Mouse (Mus musculus): ENCODE results near the gene Myo10.

The Myo10 gene

DNA sequence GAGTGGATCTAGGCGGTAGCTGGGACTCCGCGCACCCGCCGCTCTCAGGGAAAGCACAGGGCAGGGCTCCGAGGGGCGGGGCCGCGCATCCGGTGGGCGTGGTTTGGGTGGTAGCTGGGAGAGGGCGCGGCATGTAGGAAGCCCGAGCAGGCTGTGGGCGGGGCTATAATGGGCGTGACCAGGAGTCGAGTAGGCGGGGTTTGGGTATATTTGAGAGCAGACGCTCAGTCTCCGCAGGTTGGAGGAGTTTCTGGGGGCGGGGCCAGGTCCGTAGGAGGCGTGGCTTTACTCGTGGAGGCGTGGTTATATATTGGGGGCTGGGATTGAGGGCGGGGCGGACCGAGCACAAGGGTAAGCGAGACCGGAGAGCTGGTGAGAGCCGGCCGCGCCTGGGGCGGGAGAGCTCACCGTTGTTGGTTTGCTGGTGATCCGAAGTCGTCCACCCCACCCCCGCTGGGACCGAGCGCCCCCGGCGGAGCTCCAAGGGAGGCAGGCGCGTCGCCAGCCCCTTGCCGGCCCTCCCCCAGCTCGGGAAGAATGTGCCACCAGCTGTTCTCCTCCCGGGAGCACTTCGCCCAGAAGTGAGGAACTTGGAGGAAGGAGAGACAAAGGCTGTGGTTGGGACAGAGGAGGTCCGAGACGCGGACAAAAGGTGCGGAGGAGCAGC, at the start of gene Myo10:
TSS of gene Myo10 (plus strand) at position 326 of the 667 bp plus-strand sequence.
- in situ Hi-C loops (cut with MboI, MseI) = loop anchor here (5.0 kb wide), 2 partner anchors 100 to 375 kb away; no protein-coding TSS in a partner anchor

DNA sequence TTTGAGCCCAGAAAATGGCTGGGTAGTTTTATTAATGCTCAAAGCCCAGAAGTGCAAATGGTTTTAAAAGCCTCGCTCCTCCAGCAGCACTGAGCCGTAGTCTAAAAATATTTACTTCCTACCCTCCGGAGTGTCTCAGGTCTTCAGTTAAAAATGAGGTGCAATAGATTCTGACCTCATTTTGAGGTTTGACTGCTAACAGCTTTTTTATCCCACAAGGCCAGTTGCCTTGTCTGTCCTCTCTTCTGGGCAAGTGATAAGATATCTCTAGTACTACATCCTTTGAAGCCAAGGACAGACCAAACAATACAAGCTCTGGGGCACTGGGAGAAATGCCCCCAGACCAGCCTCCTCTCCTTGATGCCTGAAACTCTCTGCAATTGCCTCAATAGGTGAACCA, 49.2 kb upstream of the Myo10 start:
- in situ Hi-C loops (cut with MboI, MseI) = no loop called here

DNA sequence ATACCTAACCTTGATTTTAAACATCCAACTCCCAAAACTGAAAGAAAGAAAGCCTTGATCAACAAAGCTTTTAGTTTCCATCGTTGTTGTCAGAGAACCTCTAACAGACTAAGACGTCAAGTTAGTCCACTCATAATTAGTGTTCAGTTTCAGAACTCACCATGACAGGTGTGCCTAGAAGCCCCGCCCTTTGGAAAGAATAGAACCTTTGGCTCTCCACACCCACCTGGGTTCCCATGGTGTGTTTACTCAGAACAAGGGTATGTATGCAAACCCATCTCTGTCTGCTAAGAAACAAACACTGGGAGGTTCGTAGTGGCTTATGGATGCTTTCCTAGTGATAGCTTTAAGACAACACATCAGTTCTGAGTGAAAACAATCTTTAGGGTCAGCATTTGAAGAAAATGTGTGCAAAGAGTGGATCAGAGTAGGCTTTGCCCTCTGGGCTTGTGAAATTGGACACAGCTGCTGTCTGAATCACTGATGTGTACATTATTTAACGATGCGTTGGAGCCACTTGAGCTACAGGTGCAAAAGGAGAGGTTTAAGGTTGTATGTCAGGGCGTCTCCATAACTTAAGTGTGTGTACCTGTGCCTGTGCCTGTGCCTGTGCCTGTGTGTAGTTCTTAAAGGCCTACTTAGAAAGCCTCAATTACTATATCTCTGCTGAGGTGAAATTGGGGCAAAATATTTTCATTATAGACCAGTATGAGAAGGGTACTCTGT, 48.3 kb upstream of the Myo10 start:
- in situ Hi-C loops (cut with MboI, MseI) = no loop called here

DNA sequence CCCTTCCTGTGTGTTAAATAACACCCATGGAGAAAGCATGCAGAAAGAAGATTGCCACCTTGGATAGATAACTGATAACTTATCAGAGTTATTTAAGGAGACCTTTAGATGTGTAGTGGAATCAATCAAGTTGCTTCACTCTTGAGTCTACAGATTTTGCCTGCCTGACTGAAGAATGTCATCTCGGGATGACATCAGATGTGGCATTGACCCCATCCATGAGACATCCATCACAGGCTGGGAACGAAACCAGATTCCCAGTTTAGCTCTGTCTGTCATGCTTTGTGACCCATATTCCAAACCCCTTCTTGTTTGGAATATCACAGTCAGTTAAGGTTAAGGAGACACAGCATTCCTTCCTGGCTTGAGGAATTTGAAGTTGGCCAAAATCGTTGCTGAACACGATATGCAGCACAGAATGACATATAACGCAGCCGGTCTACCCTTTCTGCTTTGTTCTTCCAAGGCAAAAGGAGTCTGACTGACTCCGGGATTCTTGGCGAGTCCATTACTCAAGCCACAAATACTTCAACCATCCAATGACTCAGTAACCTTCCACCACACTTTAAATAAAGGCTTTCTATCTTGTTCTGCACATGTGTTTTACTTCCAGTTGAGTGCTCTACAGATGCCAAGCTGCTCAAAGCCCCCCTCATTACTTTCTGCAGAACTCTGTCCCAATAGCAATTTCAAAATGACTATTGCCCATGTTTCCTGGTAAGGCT, 44.8 kb upstream of the Myo10 start:
- in situ Hi-C loops (cut with MboI, MseI) = no loop called here

DNA sequence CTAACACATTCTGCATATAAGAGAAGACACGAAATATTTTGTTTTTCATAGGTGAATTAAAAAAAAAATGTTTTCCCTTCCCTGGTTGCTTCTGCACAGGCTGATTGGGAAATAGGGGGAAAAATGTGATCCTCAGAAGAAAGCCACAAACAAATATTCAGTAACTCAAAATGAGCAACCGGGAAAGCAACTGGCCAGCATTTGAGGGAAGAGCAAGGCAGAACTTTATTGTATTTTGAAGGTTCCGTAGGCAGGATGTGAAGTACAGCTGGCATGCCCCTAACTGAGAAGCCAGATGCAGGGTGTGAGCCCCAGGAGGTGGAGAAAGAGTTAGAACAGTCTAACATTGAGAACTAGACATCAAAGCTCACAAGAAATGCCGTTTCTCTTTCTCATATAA, 44.0 kb upstream of the Myo10 start:
- in situ Hi-C loops (cut with MboI, MseI) = no loop called here

DNA sequence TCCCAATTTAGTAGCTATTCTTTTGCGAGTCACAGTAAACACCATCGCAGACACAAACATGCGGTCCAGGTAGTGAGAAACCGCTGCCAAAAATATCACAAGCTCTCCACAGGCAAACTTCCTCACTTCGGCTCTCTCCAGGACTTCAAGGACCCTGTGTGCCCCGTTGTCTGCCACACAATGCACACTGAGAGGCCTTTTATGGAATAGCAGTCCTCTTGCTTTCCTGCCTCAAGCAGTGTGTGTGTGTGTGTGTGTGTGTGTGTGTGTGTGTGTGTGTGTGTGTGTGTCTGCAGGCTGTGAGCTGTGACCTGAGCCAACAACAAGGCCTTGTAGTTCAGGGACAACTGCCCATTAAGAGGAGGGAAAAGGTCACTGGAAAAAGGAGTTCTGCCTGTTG, 41.6 kb upstream of the Myo10 start:
- in situ Hi-C loops (cut with MboI, MseI) = no loop called here

DNA sequence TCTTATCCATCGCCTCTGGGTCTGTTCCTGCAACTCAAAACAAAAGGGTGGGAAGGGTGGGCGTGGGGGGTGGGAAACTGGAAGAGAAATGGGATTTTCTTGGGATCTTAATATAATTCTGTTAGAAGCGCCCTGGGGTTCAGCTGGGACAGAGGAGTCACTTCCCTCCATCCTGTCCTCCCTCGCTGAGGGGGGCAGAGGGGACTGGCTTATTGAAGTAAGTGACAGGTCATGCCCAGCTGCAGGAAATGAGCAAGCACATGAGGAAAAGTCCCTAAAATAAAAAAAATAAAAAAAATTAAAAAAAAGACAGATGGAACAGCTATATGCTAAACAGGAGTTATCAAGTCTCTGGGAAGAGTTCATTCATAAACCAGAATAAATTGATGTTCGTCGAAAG, 40.3 kb upstream of the Myo10 start:
- in situ Hi-C loops (cut with MboI, MseI) = no loop called here

DNA sequence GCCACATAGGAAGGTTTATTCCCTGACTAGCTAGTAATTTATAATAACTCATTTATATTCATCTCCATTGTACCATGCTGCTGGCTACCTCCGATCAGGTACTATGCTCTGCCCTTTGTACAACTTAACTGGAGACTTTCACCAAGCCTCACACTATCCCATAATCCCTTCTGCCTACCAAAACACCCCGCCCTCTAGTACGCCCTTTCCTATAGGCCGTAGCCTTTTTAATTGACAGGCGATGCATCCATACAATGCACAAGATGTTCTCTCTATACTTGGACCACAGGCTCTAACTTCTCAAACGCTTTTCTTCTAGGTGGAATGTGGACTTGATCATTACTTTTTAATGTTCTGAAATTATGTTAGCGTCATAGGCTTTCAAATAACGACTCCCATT, 39.0 kb upstream of the Myo10 start:
- in situ Hi-C loops (cut with MboI, MseI) = no loop called here

DNA sequence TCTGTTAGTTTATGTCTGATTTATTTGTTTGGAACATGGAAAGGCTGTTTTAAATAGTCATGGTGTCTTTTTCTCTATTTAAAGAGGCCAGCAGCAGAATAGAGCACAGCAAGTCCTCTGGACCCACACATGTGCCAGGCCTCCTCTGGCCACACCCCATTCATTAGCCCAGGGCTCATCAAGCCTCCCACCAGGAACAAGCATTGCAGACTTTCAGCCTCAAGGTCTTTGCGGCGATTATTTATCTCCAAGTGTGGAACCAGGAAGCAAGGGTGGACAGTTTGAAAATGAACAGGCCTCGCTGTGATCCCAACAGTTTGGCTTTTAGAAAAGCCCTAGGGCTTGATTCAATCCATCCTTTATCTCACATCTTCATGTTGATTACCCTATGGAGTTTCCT, 35.5 kb upstream of the Myo10 start:
- in situ Hi-C loops (cut with MboI, MseI) = no loop called here

DNA sequence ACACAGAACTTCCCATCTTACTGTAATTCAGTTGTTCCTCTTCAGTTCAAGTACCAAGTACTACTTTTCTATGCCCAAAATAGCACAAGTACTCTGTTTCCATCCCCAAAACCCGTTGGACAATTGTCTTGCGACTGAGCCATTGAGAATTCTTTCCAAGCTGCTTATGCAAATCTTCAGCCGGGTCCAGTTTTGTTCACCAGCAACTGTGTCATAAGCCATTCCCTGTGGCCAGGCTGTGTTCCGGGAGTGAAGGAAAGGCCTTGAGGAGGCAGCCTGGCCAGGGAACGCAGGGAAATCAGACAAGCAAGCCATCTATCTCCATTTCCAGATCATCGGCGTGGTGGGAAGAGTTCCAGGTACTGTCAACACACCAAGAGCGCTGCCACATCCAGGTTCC, 34.4 kb upstream of the Myo10 start:
- in situ Hi-C loops (cut with MboI, MseI) = no loop called here

DNA sequence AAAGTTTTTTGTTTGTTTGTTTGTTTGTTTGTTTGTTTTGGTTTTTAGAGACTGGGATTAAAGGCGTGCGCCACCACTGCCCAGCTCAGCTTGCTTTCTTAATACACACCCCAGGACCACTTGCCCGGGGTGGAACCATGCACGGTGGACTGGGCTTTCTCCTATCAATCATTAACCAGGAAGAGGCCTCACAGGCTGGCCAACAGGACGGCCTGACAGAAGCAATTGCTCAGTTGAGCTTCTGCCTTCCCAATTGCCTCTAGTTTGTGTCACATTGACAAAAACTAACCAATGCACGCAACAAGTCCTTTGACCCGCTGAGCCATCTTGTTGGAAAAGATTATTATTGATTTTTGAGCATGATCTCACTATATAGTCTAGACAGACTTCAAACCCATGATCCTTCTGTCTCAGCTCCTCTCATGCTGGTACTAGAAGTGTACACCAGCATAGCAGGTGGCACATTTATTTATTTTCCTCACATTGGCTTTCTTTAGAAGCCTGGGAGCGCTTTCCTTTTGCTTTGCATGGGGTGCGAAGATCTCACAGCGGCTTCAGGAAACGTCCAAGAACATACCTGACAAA, 32.9 kb upstream of the Myo10 start:
- in situ Hi-C loops (cut with MboI, MseI) = no loop called here

DNA sequence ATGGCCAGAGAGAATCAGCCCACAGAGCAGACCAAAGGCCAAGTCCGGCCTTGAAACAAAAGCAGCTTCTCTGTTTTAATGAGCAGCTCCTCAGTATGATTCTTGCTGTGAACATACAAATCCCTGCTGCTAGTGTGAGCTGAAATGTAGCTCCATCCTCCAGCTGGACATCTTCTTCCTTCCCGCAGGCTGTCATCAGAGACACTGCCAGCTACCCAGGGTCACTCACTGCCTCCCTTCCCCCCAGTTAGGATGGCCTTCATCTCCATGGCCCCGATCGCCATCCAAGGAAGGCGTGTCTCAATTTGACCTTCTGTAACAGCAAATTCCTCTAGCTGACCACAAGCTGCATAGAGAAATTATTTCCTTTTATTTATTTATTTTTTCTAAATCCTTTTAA, 32.4 kb upstream of the Myo10 start:
- in situ Hi-C loops (cut with MboI, MseI) = no loop called here

DNA sequence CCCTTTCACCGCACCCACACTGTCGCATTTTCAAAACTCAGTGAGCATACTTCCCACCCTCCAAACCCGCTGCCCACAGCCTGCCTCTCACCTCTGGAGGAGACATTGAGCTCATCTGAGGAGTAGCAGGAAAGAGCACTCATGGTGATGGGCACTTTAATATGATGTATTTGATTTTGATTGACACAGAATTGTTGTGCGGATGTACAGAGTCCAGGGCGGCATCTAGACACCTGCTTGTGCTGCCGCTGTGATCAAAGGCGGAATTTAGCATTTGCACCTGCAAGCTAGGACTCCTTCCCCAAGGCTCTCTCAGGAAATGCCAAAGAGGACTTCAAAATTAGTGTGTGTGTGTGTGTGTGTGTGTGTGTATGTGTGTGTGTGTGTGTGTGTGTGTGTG, 31.4 kb upstream of the Myo10 start:
- in situ Hi-C loops (cut with MboI, MseI) = no loop called here

DNA sequence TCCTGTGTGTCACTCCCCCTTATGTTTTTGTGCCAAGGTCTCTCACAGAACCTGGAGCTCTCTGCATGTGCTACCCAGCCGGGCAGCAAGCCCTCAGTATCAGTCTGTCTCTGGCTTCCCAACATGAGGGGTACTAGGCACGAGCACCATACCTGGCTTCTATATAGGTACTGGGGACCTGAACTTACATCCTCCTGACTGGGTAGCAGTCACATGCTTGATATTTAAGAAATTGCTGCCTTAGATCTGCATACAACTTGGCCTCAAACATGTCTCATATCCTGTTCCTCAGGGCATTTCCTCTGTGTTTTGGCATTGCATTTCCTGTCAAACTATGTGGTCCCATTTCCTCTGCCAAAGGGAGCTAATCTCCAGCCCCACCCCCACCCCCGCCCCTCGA, 30.4 kb upstream of the Myo10 start:
- in situ Hi-C loops (cut with MboI, MseI) = no loop called here

DNA sequence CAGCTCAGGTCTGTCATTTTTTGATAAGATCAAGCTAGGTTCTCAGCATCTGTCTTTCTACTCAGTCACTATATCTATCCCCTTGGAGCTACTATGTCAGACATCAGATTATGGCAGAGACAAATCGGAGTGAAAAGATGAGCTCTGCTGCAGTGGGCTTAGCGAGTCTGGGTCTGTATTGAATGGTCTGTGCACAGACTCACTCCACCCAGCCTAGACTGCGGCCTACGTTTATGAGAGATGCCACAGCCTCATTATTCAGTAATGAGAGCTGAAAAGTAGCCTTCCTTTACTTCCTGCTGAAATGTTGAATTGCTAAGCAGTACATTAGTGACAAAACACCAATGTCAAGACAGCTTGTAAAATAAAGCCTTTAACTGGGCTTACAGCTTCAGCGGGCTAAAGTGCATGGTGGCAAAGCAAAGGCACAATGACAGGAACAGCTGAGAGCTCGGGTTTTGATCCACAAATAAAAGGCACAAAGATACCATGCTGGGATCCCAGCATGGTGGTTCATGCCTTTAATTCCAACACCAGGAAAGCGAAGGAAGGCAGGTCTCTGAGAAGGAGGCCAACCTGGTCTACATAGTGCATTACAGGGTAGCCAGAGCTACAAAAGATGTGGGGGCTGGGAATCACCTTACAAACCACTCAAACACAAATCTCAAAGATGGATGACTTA, 28.7 kb upstream of the Myo10 start:
- in situ Hi-C loops (cut with MboI, MseI) = no loop called here

DNA sequence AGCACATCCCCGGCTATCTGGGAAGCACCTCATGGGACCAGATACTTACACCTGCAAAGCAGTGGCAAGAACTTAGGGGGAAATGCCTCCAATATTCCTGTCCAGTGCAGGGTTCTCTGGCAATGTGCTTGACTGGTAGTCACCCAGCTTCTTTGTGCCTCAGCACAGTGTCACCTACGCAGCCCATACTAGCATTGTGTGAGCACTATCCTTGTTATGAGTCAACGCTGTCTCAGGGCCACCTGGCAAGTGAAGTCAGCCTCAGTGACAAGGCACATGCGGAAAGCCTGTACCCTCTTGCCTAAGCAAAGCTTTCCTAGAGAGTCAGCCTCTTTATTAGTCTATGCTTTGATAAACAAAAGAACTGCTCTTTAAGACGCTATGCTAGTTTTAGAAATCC, 24.0 kb upstream of the Myo10 start:
- in situ Hi-C loops (cut with MboI, MseI) = no loop called here

DNA sequence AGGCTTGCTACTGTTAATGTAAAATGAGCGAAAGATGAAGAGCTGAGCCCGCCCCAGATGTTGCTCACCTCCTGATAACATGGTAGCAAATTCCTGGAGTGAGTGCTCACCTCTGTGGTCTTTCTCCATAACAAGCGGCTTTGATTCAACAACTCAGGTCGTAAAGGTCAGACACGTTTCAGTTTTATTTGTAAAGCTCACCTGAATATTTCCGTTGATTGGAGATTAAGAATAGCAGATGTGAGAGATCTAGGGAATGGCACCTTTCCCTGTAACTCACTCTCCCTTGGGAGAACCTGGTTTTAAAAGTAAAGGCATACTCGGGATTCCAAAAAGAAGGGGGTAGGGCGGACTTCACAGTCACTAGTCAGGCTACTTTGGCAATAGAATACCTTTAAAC, 20.0 kb upstream of the Myo10 start:
- in situ Hi-C loops (cut with MboI, MseI) = no loop called here

DNA sequence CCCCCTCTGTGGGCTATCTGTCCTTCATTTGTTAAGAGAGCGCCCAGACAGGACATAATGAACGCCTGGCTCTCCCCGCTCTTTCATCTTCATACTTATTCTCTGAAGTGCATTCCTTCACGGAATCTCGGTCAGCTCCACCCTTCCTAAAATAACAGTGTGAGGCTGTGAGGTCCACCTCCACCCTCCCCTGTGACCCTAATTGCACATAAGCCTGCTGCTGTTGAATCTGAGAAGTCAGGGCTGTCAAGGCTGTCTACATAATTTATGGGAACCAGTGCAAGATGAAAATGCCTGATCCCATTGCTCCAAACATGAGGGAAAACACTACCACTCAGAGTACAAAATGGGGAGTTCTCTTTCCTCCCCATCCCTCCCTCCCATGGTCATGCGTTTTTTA, 19.0 kb upstream of the Myo10 start:
- in situ Hi-C loops (cut with MboI, MseI) = no loop called here

DNA sequence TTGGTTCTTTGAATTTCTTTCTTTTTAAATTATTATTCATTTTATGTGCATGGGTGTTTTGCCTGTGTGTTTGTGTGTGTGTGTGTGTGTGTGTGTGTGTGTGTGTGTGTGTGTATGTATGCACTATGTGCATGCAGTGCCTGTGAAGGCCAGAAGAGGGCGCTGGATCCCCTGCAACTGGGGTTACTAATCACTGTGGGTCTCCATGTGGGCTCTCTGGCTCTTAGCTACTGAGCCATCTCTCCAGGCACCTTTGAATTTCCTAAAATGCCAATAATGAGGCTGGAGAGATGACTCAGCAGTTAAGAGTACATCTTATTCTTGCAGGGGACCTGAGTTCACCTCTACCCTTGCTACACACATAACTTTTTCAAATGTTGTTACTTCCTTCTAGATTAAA, 18.1 kb upstream of the Myo10 start:
- in situ Hi-C loops (cut with MboI, MseI) = no loop called here

DNA sequence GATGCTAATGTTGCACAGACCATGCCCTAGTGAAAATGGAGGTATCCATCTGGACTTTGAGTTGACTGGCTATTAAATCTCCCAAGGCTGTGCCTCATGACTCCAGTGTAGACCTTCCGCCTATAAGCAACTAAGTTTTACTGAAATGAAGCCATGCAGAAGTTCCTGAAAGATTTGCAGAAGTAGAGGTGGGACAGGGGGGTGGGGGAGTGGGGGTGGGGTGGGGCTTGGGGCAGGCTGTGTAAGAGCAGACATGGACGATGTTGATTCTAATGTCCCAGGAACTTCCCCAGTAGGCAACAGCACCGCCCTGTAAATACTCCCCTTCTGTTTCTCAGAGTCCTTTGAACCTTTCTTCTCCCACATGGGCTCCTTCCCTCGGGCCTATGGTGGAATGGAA, 16.9 kb upstream of the Myo10 start:
- in situ Hi-C loops (cut with MboI, MseI) = no loop called here

DNA sequence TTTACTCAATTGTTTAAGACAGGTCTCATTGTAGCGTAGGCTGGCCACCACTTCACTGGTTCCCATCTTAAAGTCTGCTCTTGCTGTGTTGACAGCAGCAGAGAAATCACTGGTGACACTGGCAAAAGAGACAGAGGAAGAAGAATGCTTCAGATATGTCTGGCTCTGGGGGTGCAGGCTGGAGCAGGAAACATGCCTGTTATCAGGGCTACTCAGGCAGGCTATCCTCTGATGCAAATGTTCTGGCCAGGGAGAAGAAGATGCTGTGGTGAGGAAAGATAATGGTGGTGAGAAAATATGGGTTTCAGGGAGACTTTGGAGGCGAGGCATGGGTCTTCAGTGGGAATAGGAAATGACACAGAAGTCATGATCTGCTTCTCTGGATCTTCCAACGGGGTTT, 13.6 kb upstream of the Myo10 start:
- in situ Hi-C loops (cut with MboI, MseI) = no loop called here

DNA sequence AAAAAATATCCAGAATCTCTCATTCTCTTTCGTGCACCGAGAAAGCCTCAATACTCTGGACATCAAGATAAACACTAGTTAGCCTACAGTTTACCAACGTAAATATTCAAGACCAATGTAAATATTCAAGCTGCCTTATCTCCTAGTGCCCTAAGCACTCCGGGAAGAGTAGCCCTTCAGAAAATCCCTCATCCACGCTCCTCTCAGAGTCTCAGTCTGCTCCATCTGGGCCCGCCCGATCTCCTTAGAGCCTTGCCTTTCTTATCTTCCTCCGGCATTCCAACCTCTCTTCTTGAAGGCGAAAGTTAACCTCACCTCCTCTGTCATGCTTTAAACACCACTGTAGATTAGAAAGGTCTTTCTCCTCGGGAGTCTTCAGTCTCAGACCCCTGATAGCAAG, 13.1 kb upstream of the Myo10 start:
- in situ Hi-C loops (cut with MboI, MseI) = no loop called here

All from regulatory T cell (primary cell).